Mouse (Mus musculus) cerebellum, adult (tissue): ENCODE results near the gene Slc25a43.

Experiments used
- ATAC-seq: cut with Nextera tagmentation; 2 replicates; pipeline ENCODE4 v1.9.2; 2017; ENCODE audit warnings: mild to moderate bottlenecking, moderate library complexity, mixed read lengths; ENCODE audit not compliant: insufficient number of reproducible peaks, low FRiP score, low TSS enrichment

Slc25a43 gene

DNA sequence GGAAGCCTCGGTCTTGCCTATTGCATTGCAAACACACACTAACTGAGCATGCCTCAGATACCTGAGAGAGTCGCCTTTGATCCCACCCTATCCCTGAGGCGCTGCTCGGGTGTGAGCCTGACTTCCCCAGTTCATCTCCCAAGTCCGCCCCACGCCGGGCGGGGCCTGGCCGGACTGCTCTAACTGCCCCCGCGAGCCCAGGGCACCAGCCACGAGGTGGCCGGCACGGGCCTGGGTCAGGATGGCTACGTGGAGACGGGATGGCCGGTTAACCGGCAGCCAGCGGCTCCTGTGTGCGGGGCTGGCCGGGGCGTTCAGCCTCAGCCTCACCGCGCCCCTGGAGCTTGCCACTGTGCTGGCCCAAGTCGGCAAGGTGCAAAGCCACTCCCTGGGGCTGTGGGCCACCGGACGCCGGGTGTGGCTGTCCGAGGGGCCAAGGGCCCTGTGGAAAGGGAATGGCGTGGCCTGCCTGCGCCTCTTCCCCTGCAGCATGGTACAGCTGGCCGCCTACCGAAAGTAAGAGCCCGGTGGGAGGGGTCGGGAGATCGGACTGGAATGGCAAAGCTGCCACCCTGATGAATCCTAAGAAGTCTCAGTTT lies at the start of gene Slc25a43:
Gene Slc25a43 (plus strand): TSS at position 157 of the 599 bp plus-strand sequence.
- no peak for ATAC-seq

DNA sequence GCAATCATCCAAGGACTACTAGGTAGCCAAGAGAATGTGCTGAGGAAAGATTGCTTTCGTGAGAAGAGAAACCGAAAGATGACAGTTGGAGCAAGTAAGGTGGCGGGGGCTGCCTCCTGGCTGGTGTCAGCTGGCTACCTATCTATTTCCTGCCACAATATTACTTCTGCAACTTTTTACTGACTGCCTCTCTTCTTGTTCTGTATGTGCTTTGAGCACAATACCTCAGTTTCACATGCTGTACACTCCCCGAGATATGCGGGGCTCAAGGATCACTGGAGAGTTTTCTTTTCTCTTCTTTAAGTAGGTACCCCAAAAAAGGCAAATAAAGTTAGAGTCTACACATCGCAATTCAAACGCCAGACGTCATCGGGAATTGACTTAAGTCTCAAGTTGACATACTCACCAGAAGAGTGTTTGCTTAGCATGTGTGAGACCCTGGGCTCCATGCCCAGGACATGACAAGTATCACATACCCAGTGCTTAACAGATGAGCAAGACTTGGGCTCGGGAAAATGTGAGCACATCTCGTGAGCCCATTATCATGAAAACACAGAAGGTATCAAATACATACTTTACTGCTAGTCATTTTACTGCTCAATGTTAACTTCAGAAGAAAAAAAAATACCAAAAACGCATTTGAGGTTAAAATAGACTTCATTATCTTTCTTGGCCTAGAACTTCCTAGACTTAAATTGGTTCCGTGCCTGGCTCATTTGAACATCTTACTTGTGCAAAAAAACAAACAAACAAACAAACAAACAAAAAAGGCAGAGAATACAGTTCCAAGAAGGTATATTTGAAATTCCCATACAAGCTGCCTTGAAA lies 3.1 kb upstream of the Slc25a43 start:
- no peak for ATAC-seq

DNA sequence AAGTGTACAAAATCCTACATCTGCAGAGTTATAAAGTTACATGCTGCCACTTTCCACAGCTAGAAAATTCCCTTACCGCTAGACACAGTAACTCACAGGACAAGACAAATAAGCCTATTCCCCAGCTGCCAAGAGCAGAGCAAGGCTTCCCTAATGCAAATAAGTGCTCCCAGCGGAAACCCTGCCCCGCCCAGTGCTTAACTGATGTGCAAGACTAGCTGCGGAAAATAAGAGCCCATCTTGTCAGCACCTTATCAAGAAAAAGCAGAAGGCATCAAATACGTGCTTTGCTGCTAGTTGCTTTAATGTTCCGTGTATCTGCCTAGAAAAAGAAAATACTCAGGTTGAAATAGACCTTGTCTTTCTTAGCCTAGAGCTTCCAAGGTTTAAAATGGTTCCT lies 2.2 kb upstream of the Slc25a43 start:
- no peak for ATAC-seq

DNA sequence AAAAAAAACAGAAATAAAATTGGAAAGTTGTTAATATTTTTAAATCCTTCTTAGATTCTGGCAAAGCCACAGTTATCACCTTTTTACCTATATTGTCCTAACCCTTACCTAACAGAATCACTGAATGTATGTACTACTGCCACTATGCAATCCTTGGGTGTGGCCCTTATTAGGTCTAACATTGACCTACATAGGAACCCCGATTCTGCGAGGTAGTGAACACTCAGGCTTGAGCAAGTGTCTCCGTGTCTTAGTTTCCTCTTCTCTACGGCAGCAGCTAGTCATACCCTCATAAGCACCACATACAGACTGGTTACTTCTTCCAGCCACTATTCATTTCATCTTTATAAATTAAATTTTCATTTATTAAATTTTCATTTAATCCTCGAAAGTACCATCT lies 715 bp upstream of the Slc25a43 start:
- no peak for ATAC-seq

GRCm38 (mm10) chrX:36744735-36745134 lies 1.3 kb downstream of the Slc25a43 start:
- ATAC-seq = no peak

DNA sequence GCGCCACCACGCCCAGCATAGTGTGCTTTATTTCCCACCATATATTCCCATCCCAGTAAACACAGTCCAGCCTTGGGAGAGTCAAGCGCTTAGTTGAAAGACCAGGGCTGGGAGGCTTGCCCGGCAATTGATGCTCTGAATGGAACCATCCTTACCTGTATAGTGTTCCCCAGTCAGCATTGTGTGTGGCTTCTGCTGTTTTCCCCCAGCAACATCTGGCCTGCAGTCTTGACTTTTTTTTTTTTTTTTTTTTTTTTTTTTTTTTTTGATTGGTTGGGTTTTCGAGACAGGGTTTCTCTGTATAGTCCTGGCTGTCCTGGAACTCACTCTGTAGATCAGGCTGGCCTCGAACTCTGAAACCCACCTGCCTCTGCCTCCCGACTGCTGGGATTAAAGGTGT lies 1.9 kb downstream of the Slc25a43 start:
- ATAC-seq = no peak

- no peak for ATAC-seq
Measured at GRCm38 (mm10) chrX:36746789-36747188, 3.3 kb downstream of the Slc25a43 start.

DNA sequence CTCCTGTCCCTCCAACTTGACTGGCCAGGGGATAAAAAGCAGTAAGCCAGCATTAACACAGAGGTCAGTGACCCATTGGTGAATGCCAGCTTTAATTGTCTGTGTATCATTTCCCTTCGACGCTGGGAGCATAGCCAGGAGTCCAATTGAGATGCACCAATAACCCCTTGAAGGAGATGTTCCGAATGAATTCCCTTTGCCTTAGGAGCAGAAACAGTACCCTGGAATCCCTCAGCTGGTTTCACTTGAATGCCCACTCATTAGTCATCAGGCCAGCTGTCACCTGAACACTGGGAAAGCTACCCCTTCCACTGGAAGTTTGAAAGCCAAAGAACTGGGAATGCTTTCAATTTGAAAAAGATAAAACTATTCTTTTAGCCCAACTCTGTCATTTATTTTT lies 5.1 kb downstream of the Slc25a43 start:
- no peak for ATAC-seq

GRCm38 (mm10) chrX:36749281-36749785 lies 5.9 kb downstream of the Slc25a43 start:
- no peak for ATAC-seq

DNA sequence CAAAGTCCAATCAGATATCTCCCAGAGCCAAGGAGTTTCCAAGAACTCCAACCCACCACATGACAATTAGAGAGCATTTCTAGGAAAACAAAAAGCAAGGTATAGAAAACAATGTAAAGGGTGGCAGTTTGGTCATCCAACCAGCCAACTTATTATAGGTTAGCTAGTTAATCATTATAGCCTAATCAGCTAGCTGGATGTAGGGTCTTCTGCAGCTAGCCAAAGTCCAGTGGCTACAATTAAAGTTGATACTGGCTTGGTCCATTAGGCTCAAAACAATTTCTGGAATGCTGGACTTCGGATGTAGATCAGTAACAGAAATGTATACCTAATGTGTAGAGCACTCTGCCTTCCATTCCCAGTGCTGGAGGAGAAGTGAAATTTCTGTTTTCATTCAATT lies 7.1 kb downstream of the Slc25a43 start:
- ATAC-seq = no peak

- no peak for ATAC-seq
Measured at GRCm38 (mm10) chrX:36752586-36752985, 9.1 kb downstream of the Slc25a43 start.

- no peak for ATAC-seq
Measured at GRCm38 (mm10) chrX:36757796-36758472, 14.5 kb downstream of the Slc25a43 start.

DNA sequence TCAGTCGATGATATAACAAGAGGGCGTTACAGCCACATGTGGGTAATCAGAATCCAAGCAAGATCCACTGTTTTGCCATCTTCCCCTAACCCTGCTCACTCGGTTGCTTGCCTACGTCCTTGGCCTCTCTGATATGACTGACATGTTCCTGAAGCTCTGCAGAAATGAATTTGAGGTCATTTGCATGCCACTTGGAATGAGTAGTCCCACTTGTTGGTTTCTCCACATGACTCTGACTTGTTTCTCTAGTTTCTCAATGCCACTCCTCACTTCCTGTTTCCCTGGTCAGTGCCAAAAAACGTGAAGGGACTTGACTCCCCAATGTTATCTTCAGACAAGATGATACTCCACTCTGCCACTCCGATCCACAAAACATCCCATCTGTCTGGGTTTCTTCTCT lies 15.1 kb downstream of the Slc25a43 start:
- no peak for ATAC-seq

GRCm38 (mm10) chrX:36760946-36761635 lies 17.6 kb downstream of the Slc25a43 start:
- ATAC-seq = 0 out of 2 replicates have a peak, but pooled peaks have one; percentile 45

DNA sequence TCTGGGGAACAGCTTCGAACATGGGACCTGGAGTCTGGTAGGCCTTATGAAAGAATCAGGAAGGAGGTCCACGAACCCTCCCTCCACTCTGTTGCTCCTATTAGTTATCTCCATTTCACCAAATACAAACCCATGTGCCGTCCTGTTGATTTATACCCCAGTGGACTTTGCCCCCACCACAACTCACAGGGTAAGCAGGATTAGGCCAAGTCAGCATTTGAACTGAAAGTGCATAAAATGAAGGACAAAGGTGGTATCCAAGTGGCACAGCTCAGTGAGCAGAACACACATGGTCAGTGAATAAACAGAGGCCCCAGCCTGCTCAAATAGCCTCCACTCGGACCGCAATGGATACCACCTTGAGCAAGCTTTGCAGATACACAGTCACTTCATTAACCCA lies 18.8 kb downstream of the Slc25a43 start:
- no peak for ATAC-seq

GRCm38 (mm10) chrX:36762894-36763293 lies 19.4 kb downstream of the Slc25a43 start:
- no peak for ATAC-seq

DNA sequence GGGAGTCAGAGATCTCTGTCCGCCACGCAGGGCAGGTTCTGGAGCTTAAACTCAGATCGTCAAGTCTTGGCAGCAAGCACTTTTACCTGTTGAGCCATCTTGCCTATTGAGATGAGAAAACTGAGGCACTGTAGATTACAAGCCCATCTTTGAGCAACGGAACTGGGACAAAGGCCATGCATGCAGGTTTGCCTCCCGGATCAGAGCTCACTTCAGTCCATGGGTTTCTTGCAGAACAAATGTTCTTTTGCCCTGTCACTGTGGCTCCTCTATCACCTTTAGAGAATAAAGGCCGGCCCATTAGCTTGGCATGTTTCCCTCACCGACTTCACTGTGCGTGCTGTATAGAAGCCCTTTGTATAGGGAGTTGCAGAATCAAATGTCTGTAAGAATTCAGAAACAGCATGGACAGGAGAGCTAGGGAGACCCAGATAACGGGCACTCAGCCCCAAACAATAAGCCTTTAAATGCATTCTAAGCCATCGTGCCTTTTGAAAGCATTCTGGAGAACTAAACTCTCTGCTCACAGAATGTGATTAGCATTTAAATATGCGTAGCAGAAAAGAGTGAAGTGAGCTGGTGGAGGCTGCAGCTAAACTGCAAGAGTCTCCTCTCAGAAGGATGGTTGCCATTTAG lies 20.0 kb downstream of the Slc25a43 start:
- ATAC-seq = no peak

GRCm38 (mm10) chrX:36763934-36764317 lies 20.5 kb downstream of the Slc25a43 start:
- no peak for ATAC-seq

DNA sequence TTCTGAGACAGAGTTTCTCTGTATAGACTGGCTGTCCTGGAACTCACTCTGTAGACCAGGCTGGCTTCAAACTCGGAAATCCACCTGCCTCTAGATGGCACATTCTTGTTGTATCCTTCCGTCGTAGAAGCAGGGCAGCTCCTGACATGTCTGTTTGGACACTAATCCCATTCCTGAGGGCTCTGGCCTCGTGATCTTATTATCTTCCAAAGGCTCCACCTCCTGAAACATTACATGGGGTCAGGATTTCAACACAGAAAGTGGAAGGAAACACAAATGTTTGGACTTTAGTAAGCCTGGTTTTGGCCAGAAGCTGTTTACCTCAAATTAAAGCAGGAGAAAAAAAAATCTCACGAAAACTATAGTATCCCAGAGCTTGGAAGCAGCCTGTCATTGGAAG lies 23.9 kb downstream of the Slc25a43 start:
- no peak for ATAC-seq

DNA sequence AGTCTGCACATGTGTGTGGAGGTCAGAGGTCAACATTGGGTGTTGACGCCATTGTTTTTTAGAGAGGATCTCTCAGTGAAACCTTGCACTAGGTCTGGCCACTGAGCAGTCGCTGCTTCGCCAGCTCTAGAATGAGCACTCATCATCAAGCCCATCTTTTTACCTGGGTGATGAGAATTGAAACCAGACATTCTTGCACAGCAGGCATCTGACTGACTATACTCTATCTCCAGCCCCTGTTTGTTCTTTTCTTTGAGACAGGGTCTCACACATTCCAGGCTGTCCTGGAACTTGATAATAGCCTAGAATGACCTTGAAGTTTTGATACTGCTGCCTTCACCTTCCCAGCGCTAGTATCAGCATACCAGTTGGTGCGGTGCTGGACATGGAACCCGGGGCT lies 29.1 kb downstream of the Slc25a43 start:
- ATAC-seq = no peak
